Mouse (Mus musculus): ENCODE data around the gene Zbtb1.

DNA sequence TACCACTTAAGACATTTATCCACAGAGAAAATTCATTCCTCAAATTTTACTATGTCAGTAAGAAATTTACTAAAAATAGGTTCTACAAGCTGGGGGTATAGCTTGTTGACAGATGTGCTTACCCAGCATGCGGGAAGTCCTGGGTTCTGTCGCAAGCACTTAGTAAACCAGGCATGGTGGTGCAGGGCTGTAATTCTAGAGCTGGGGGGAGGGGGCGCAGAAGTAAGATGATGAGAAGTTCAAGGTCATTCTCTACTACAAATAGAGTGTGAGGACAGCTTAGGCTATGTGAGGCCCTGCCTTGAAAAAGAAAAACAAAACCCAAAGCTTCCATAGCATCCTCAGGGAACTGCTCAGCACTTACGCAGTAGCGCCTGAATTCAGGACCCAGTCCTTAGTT lies 8.5 kb downstream of the Zbtb1 start:
- TF ChIP-seq CTCF (IDR thresholded peaks at IDR 0.05; ENCODE audit: control insufficient read depth, insufficient read depth, insufficient replicate concordance, low read depth, low read length) = no peak
- TF ChIP-seq POLR2A (IDR thresholded peaks at IDR 0.05; ENCODE audit: control insufficient read depth, low read depth, low read length) = no peak
